Mouse (Mus musculus): ENCODE data around the gene Ghrhr.
A peak's percentile ranks its signal among the peaks of the same experiment; 100 is the strongest.

Ghrhr gene

GRCm38 (mm10) chr6:55396176-55396575, 20.1 kb downstream of the Ghrhr start:
- peak; percentile 72 to 79 for DNase-seq (ENCODE audit: low spot score in 2 of 2)

- peak; percentile 86 to 93 for DNase-seq (ENCODE audit: low spot score in 2 of 2)
Observed at GRCm38 (mm10) chr6:55396622-55397041, 20.5 kb downstream of the Ghrhr start.

- DNase-seq (ENCODE audit: low spot score in 2 of 2), result peak; percentile 40 to 72
Observed at GRCm38 (mm10) chr6:55398869-55399628, 23.0 kb downstream of the Ghrhr start.

- DNase-seq (ENCODE audit: low spot score in 2 of 2), result peak; percentile 89 to 90
Observed at GRCm38 (mm10) chr6:55399910-55400309, 23.8 kb downstream of the Ghrhr start.

GRCm38 (mm10) chr6:55402041-55402776, 26.1 kb downstream of the Ghrhr start:
- no peak for DNase-seq (ENCODE audit: low spot score in 2 of 2)

- no peak for DNase-seq (ENCODE audit: low spot score in 2 of 2)
Observed at GRCm38 (mm10) chr6:55403411-55404309, 27.6 kb downstream of the Ghrhr start.

- no peak for DNase-seq (ENCODE audit: low spot score in 2 of 2)
Observed at GRCm38 (mm10) chr6:55404421-55404990, 28.4 kb downstream of the Ghrhr start.

GRCm38 (mm10) chr6:55407345-55407744, 31.2 kb downstream of the Ghrhr start:
- no peak for DNase-seq (ENCODE audit: low spot score in 2 of 2)

- DNase-seq (ENCODE audit: low spot score in 2 of 2), result no peak
Observed at GRCm38 (mm10) chr6:55410119-55410775, 34.2 kb downstream of the Ghrhr start.

- DNase-seq (ENCODE audit: low spot score in 2 of 2), result no peak
Observed at GRCm38 (mm10) chr6:55410977-55411376, 34.9 kb downstream of the Ghrhr start.

GRCm38 (mm10) chr6:55416202-55416601, 40.1 kb downstream of the Ghrhr start:
- peak; percentile 57 to 79 for DNase-seq (ENCODE audit: low spot score in 2 of 2)

GRCm38 (mm10) chr6:55418746-55419410, 42.8 kb downstream of the Ghrhr start:
- DNase-seq (ENCODE audit: low spot score in 2 of 2), result no peak

GRCm38 (mm10) chr6:55420411-55420810, 44.3 kb downstream of the Ghrhr start:
- no peak for DNase-seq (ENCODE audit: low spot score in 2 of 2)

- DNase-seq (ENCODE audit: low spot score in 2 of 2), result peak; percentile 76 to 80
Observed at GRCm38 (mm10) chr6:55420869-55421361, 44.8 kb downstream of the Ghrhr start.

- no peak for DNase-seq (ENCODE audit: low spot score in 2 of 2)
Observed at GRCm38 (mm10) chr6:55432121-55432520, 56.0 kb downstream of the Ghrhr start.

- DNase-seq (ENCODE audit: low spot score in 2 of 2), result peak; percentile 50 to 65
Observed at GRCm38 (mm10) chr6:55434360-55434759, 58.3 kb downstream of the Ghrhr start.

- DNase-seq (ENCODE audit: low spot score in 2 of 2), result peak; percentile 84 to 85
Observed at GRCm38 (mm10) chr6:55435266-55436159, 59.4 kb downstream of the Ghrhr start.

- DNase-seq (ENCODE audit: low spot score in 2 of 2), result no peak
Observed at GRCm38 (mm10) chr6:55437919-55438318, 61.8 kb downstream of the Ghrhr start.
